Mouse (Mus musculus): Measurements from ENCODE around the gene Treml1.
"Not testable (repeated sequence)": the region's sequence is repeated elsewhere in the genome, so short reads cannot be mapped to it uniquely, and the experiment has no call there.

Gene Treml1

GRCm38 (mm10) chr17:48359616-48360015 lies at the start of gene Treml1:
Gene Treml1 (plus strand): TSS chr17:48359916.
- no peak for DNase-seq

GRCm38 (mm10) chr17:48312124-48312523 lies 47.6 kb upstream of the Treml1 start:
- DNase-seq = no peak

DNA sequence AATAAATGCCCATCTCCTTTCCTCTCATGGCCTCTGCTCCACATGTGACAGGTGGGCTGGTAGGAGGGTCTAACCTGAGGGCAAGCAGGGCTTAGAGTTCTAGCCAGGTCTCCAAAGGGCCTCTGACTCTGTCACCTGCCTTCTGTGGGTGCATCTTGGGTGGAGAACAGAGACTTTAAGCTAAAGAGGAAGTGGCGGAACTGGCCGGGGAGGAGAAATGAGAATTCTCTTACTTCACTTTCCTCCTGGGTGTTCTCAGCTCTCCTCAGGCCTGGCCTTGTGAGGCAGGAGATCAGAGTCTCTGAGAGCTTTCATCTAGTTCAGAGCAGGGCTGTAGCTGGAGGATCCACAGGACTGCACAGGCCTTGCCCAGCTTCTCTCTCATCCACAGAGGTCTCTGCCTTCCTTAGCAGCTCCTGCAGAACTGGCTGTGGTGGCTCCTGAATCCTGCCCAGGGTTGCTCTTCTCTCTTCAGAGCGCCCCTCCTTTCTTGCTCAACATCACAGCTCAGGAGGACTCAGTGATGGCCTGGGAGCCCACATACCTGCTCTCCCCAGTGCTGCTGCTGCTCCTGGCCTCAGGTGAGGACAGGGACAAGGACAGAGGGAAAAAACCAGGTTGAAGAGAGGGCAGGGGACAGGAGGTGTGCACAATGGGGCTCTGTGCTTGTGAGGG lies 43.7 kb upstream of the Treml1 start, which contains the start of gene B430306N03Rik:
TSS of gene B430306N03Rik (plus strand) at position 237 of the 675 bp plus-strand sequence.
- DNase-seq = not testable (repeated sequence)

DNA sequence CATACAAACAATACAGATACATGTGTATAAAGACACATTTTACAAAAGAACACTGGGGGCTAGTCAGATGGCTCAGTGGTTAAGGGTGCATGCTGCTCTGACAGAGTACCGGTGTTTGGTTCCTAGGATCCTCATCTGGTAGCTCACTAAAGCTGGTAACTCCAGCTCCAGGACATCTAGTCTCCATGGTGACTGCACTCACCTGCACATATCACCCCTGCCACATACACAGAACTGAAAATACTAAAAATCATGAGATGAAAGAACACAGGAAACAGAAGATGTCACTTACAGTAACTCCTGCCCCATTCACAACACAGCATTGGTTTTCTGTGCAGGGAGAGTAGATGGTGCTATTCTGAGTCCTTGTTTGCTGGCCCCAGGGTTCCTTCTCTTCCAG lies 41.0 kb upstream of the Treml1 start:
- DNase-seq = no peak

- no peak for DNase-seq
Observed at GRCm38 (mm10) chr17:48321279-48321678, 38.4 kb upstream of the Treml1 start.

DNA sequence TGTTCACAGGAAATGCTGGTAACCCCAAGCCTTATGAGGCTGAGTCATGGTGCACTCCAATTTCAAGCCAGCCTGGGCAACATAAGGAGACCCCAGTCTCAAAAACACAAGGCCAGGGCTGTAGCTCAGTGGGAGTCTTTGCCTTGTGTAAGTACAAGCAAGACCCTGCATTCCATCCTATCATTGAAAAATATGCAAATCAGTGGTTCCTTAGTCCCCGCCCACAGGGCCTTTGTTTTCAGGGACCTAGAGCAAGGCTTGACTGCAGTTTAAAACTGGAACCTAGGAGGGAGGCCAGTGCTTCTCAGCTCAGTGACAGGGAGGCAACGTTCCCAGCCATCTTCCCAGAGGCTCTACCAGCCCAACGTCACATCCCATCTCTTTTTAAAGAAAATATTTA lies 36.5 kb upstream of the Treml1 start:
- no peak for DNase-seq

DNA sequence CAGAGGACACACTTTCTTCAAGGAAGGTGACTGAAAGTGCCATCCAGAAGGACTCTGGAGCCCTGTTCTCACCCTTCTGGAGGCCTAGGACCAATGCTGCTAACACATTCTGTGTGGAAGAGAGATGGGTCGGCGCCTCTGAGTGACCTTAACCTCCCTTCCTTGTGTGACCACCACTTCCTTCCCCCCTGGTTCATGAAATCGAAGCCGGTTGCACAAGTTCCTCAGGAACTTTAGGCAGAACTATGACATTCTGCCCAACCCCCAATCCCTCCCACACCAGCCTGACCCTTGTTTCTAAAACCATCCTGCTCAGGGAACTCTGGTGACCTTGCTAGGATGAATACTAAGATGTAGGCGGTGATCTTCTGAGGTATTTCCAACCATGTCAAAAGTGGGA lies 35.5 kb upstream of the Treml1 start:
- DNase-seq = no peak

DNA sequence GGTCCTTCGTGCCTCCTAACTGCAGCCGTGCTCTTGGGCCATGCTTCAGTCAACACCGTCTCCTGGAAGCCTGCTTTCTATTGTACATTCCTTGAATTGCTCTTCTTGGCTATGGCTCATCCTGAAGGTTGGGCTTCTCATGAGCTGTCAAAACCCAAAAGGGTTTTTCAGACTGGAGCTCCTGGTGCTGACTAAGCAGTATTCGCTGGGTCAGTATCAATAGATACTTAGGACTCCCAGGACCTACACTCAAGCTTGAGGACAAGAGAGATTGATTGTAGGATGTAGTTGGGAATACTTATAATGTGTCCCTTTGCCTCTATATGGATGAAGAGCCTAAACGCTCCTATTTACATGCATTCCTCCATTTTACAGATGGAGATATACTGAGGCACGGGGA lies 34.6 kb upstream of the Treml1 start:
- no peak for DNase-seq

DNA sequence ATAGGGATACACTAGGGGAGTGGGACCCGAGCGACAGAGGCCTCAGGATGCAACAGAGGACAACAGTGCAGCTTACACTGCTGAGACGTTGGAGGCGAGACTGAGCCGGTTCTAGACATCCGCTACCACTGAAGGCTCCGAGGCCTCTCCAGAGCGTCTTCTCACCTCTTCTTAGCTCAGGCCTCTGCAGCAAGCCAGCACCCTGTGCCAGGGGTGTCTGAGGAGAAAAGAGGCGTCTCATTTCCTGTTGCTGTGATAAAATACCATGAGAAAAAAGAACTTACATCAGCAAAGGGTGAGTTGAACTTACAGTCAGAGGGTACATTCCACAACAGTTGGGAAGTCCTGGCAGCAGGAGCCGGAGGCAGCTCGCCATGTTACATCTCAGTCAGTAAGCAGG lies 34.1 kb upstream of the Treml1 start:
- DNase-seq = no peak

GRCm38 (mm10) chr17:48326656-48327055 lies 33.1 kb upstream of the Treml1 start:
- no peak for DNase-seq

DNA sequence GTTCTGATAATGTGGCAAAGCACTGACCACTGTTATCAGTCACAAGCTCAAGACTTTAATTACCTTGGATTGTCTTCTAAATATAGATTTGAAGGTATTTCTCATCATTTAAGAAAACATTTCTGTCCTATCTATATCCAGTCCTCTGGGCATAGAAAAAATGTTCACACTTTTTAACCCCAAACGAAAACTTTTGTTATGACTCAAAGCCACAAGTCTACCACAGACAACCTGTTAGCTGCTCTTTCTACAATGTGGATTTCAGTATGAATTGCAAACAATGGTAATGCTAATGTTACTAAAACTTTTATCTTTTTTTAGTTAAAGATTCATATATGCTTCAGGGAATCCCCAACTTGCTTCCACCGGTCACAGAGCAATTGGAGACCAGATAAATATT lies 27.2 kb upstream of the Treml1 start:
- no peak for DNase-seq

GRCm38 (mm10) chr17:48334186-48334585 lies 25.5 kb upstream of the Treml1 start:
- no peak for DNase-seq

- peak; percentile 73 to 92 for DNase-seq
Observed at GRCm38 (mm10) chr17:48336857-48337256, 22.9 kb upstream of the Treml1 start.

GRCm38 (mm10) chr17:48340267-48340666 lies 19.4 kb upstream of the Treml1 start:
- DNase-seq = no peak

- DNase-seq = no peak
Observed at GRCm38 (mm10) chr17:48341947-48342346, 17.8 kb upstream of the Treml1 start.

DNA sequence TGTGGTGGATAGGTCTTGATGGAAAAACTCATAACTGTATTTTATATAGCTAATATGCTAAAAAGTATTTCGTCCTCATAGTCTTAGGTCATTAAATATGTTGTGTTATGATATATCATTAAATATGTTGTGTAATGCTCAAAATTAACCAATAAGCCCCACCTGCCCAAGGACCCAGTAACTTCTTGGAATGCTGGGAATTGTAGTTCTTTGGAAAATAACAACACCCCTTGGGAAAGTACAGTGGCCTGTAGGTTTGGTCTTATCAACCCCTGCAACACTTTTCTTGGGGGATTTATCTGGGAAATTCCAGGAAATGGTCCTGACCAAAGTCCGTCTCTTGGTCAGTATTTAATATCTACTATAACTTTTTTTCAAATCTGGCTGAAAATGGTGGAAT lies 16.7 kb upstream of the Treml1 start:
- no peak for DNase-seq

DNA sequence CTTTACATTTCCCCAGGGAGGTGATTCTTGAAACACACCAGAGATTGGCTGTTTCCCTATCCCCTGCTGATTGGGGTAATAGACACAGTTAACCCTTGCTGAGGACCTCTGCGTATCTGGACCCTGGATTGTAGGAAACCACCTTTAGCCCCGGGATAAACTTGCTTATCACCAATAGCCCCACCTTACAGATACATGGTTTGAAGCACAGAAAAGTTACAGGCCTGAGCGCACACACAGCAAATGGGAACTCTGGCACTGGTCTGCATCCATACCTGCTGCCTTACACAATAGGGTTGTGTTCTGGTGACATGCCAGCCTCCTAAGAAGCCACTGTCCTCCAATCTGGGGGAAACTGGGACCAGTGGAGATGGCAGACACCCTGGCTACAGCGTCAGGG lies 13.9 kb upstream of the Treml1 start:
- DNase-seq = no peak

DNA sequence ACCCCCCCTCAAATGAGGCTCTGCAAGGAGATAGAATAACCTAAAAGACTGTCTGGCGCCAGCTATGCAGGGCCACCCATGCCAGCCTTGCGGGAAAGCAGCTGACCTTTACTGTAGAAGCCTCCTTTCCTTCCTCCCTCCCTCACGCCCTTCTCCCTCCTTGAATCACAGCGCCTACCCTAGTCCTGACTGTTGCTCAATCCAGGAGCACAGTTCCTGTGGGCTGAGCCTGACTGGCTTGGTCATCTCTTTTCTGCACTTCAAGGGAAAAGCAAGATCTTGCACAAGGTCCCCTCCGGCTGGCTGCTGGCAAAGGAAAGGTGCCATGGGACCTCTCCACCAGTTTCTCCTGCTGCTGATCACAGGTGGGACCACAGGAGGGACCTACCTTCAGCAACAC lies 13.5 kb upstream of the Treml1 start, which contains the start of gene Trem2:
TSS of gene Trem2 (plus strand) at position 171 of the 400 bp plus-strand sequence.
- DNase-seq = no peak

DNA sequence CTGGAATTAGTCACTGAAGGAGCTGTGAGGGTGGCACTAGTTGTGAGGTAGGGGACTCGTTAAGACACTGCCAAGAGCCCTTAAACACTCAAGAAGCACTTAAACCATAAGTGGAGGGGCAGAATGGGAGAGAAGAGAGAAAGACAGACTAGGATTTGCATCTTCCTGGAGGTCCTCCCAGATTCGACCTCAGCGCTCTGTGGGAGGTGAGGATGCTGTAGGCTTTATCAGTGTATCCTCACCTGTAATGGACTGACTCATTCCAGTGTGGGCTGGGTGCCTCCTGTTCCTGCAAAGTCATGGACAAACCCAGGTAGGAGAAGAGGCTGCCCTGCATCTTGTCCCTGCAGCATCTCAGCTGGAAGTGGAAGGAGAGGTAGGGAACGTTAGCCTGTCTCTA lies 12.9 kb upstream of the Treml1 start:
- DNase-seq = no peak

- DNase-seq = no peak
Observed at GRCm38 (mm10) chr17:48347287-48347686, 12.4 kb upstream of the Treml1 start.

DNA sequence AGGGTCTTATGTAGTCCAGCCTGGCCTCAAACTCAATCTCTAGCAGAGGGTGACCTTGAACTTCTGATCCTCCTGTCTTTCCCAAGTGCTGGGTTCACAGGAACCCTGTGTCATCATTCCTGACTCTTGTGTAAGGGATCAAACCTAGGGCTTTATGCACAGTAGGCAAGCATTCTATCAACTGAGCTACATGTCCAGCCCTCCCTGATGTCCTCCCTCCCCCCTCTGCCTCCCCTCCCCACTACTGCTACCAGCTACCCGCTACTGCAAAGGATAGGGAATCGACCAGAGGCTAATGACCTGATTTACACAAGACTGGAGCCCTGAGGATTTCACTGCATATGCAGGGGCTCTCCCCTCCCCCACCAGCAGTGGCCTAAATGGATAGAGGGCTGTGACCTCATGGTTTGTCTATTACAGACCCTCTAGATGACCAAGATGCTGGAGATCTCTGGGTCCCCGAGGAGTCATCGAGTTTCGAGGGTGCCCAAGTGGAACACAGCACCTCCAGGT lies 9.0 kb upstream of the Treml1 start:
- no peak for DNase-seq

DNA sequence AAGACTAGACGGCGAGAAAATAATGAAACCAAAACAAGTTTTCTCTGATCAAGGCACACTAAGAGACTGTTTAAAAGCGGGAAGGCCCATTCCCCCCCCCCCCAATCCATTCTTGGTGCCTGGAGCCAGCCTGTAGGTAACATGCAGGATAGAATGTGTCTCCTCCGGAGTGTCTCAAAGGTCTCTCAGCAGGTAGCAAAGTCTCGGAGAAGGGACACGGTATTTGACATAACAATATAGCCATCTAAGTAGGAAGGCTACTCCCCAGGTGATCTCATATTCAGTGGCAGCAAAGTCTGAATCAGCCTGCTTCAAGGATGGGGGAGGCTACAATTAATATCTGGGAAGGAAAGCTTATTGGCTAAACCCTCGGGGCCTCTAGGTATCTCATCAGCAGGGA lies 6.7 kb upstream of the Treml1 start:
- DNase-seq = not testable (repeated sequence)

DNA sequence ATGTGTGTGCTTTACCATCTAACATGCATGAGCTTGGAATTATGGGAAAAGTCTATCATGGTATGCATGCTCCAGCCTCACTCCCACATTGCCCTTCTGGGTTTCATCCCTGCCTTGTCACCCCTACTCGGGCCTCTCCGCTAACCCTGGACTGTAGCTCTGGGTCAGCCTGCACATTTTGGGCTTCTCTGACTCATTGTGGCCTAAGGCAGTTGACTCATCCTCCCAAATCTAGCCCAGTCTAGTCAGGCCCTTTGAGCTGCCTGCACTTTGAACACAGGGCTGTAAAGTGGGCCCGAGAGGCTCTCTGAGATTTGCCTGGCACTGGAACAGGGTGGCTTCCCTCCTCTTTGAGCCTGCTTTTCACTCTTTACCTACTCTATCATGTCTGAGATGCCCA lies 3.9 kb upstream of the Treml1 start:
- no peak for DNase-seq

DNA sequence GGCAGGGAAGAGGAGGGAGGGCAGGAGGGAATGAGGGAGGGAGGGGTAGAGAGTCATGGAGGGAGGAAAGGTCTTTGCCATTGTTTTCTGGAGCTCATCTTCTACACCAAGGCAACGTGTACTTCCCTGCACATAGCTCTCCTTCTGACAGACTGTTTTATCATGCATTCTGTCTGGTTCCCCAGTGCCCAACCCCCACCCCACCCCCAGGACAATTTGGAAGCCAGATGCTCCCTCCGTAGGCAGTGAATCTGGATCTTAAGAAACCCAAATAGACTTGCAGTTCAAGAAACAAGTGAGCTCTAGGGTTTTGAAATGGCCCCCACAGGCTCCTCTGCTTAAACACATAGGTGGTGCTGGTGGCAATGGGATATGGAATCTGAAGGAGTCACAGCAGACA lies 1.8 kb upstream of the Treml1 start:
- DNase-seq = no peak

DNA sequence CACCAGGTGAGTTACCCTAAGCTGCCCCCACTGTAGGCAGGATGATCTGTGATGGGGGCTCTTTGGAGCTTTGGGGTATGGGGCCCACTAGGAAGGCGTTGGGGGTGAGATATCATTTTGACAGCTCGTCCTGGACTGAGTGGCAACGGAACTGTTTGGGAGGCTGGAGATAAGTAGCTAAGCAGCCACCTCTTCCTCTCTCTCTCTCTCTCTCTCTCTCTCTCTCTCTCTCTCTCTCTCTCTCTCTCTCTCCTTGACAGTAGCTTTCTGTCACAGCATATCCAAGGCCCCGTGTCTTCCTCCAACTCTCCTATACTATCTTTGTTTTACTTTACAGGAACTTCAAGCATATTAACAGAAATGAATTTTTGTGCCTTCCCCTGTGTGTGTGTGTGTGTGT lies 746 bp downstream of the Treml1 start:
- no peak for DNase-seq

All from kidney, postnatal 36 days (tissue).